Mouse (Mus musculus) hindbrain, embryonic 16.5 days (tissue): Measurements from ENCODE around the gene Nid2. TPM values are rescaled to one million over a fixed set of nuclear protein-coding genes. Genes with fewer than 3 reads are reported as not detected.

ENCODE experiments used
- ATAC-seq: fragments of 200-750 bp; cut with Nextera tagmentation; 2 replicates; pipeline ENCODE4 v1.8.0; 2017; ENCODE audit warnings: moderate TSS enrichment, moderate library complexity
- H3K27ac ChIP-seq: fragments of 300-500 bp; sonication (generic); 2 replicates; pipeline ENCODE4 v1.5.1; 2014; ENCODE audit warnings: low read depth, mild to moderate bottlenecking, control low read depth, low read length, moderate library complexity
- H3K27me3 ChIP-seq: fragments of 300-500 bp; sonication (generic); replicated peaks from 2 replicates; pipeline ENCODE4 v1.6.1; 2014; ENCODE audit warnings: low read length; ENCODE audit not compliant: control insufficient read depth, insufficient read depth
- H3K36me3 ChIP-seq: fragments of 300-500 bp; sonication (generic); 2 replicates; pipeline ENCODE4 v1.6.1; 2014; ENCODE audit warnings: mild to moderate bottlenecking, low read length, moderate library complexity, mixed read lengths; ENCODE audit not compliant: control insufficient read depth, insufficient read depth
- H3K4me1 ChIP-seq: fragments of 300-500 bp; sonication (generic); 2 replicates; pipeline ENCODE4 v1.6.1; 2014; ENCODE audit warnings: low read depth, low read length; ENCODE audit not compliant: control insufficient read depth, insufficient read depth
- H3K4me2 ChIP-seq: fragments of 300-500 bp; sonication (generic); 2 replicates; pipeline ENCODE4 v1.6.1; 2014; ENCODE audit warnings: mild to moderate bottlenecking, low read length, control low read depth, moderate library complexity
- H3K4me3 ChIP-seq: fragments of 300-500 bp; sonication (generic); 2 replicates; pipeline ENCODE4 v1.5.1; 2014; ENCODE audit warnings: mild to moderate bottlenecking, low read length, control low read depth, moderate library complexity
- H3K9ac ChIP-seq: fragments of 300-500 bp; sonication (generic); 2 replicates; pipeline ENCODE4 v1.6.1; 2014; ENCODE audit warnings: low read depth, mild to moderate bottlenecking, control low read depth, low read length, moderate library complexity
- H3K9me3 ChIP-seq: fragments of 300-500 bp; sonication (generic); 2 replicates; pipeline ENCODE4 v1.6.1; 2014; ENCODE audit warnings: mild to moderate bottlenecking, low read length, moderate library complexity; ENCODE audit not compliant: control insufficient read depth
- WGBS: fragments of 180-500 bp; shearing (Covaris S2); extraction: QIAGEN DNeasy Blood & Tissue Kit; methylation state at CpG from one replicate; pipeline ENCODE4 v1.1.7; 2014; 5-methylcytosine and 5-hydroxymethylcytosine counted together
- polyA plus RNA-seq: library from polyadenylated mRNA; unstranded; fragments of >200 nt; fragmentation: Nextera tagmentation; extraction: Ambion mirVana; gene quantifications from 2 replicates; pipeline ENCODE4 v1.2.1, GENCODE M21; 2015

Gene Nid2
- polyA plus RNA-seq, 1 experiment from 2014 or later: 33.7 TPM

GRCm38 (mm10) chr14:19719077-19719476 is 32.0 kb upstream of the Nid2 start:
- ATAC-seq: no peak
- Histone ChIP-seq H3K4me2 (no peak overlapping the region), H3K9me3 (no peaks in the 10 kb centered on the region), H3K36me3 (no peaks in the 10 kb centered on the region), H3K27ac (no peak overlapping the region), H3K4me3 (no peak overlapping the region), H3K27me3 (no peaks in the 10 kb centered on the region), H3K4me1 (no peaks in the 10 kb centered on the region), H3K9ac (no peak overlapping the region)
- 42% methylated on average over 3 of the region's 3 CpGs for WGBS

- no peaks in the 10 kb centered on the region for H3K9me3 ChIP-seq
- H3K4me1 ChIP-seq: no peaks in the 10 kb centered on the region
- H3K36me3 ChIP-seq: no peaks in the 10 kb centered on the region
- no peak overlapping the region for H3K9ac ChIP-seq
- no peak overlapping the region for H3K27ac ChIP-seq
- ATAC-seq: no peak
- no peak overlapping the region for H3K4me3 ChIP-seq
- no peaks in the 10 kb centered on the region for H3K27me3 ChIP-seq
- WGBS: 45% methylated on average over 2 of the region's 2 CpGs
- no peak overlapping the region for H3K4me2 ChIP-seq
These were observed 30.9 kb upstream of the Nid2 start for GRCm38 (mm10) chr14:19720044-19720611.

- no peaks in the 10 kb centered on the region for H3K9me3 ChIP-seq
- ATAC-seq: no peak
- H3K27ac ChIP-seq: no peak overlapping the region
- H3K27me3 ChIP-seq: no peaks in the 10 kb centered on the region
- H3K4me3 ChIP-seq: no peak overlapping the region
- H3K9ac ChIP-seq: no peak overlapping the region
- no peaks in the 10 kb centered on the region for H3K4me1 ChIP-seq
- WGBS: 68% methylated on average over 5 of the region's 5 CpGs
- no peaks in the 10 kb centered on the region for H3K36me3 ChIP-seq
- H3K4me2 ChIP-seq: no peak overlapping the region
These were observed 22.8 kb upstream of the Nid2 start for GRCm38 (mm10) chr14:19728278-19728677.

GRCm38 (mm10) chr14:19728737-19729136 is 22.3 kb upstream of the Nid2 start:
- Histone ChIP-seq H3K27ac (no peak overlapping the region), H3K4me2 (no peak overlapping the region), H3K9me3 (no peaks in the 10 kb centered on the region), H3K36me3 (no peaks in the 10 kb centered on the region), H3K27me3 (no peaks in the 10 kb centered on the region), H3K4me3 (no peak overlapping the region), H3K9ac (no peak overlapping the region), H3K4me1 (no peaks in the 10 kb centered on the region)
- 73% methylated on average over 7 of the region's 7 CpGs for WGBS
- peak; percentile 79 for ATAC-seq

GRCm38 (mm10) chr14:19732097-19732496 is 19.0 kb upstream of the Nid2 start:
- ATAC-seq: no peak
- H3K9me3 ChIP-seq: no peaks in the 10 kb centered on the region
- H3K4me2 ChIP-seq: no peak overlapping the region
- H3K27ac ChIP-seq: no peak overlapping the region
- no peak overlapping the region for H3K4me3 ChIP-seq
- no peak overlapping the region for H3K9ac ChIP-seq
- no peaks in the 10 kb centered on the region for H3K36me3 ChIP-seq
- H3K4me1 ChIP-seq: peaks cover 3% of the 10 kb centered on the region
- H3K27me3 ChIP-seq: no peaks in the 10 kb centered on the region
- WGBS: 83% methylated on average over 2 of the region's 2 CpGs

GRCm38 (mm10) chr14:19733490-19734282 is 17.4 kb upstream of the Nid2 start:
- H3K4me3 ChIP-seq: no peak overlapping the region
- H3K27me3 ChIP-seq: no peaks in the 10 kb centered on the region
- no peak for ATAC-seq
- H3K9ac ChIP-seq: no peak overlapping the region
- H3K4me1 ChIP-seq: peaks cover 3% of the 10 kb centered on the region
- H3K9me3 ChIP-seq: no peaks in the 10 kb centered on the region
- 34% methylated on average over 4 of the region's 4 CpGs for WGBS
- H3K27ac ChIP-seq: no peak overlapping the region
- no peaks in the 10 kb centered on the region for H3K36me3 ChIP-seq
- no peak overlapping the region for H3K4me2 ChIP-seq

- H3K4me3 ChIP-seq: no peak overlapping the region
- H3K27ac ChIP-seq: no peak overlapping the region
- no peak overlapping the region; the same call in 1 of the 2 replicates for H3K9ac ChIP-seq
- no peaks in the 10 kb centered on the region for H3K27me3 ChIP-seq
- H3K4me2 ChIP-seq: no peak overlapping the region
- no peaks in the 10 kb centered on the region for H3K36me3 ChIP-seq
- peaks cover 3% of the 10 kb centered on the region for H3K4me1 ChIP-seq
- no peaks in the 10 kb centered on the region for H3K9me3 ChIP-seq
- 0 out of 2 replicates have a peak, but pooled peaks have one; percentile 44 for ATAC-seq
- 24% methylated on average over 6 of the region's 6 CpGs for WGBS
These were observed 15.8 kb upstream of the Nid2 start for GRCm38 (mm10) chr14:19735303-19735702.

- H3K27me3 ChIP-seq: no peaks in the 10 kb centered on the region
- H3K36me3 ChIP-seq: no peaks in the 10 kb centered on the region
- H3K27ac ChIP-seq: peak overlapping the region; percentile 64; the same call in 1 of the 2 replicates
These were observed 13.5 kb upstream of the Nid2 start for GRCm38 (mm10) chr14:19737568-19737967.

GRCm38 (mm10) chr14:19738094-19738843 is 12.8 kb upstream of the Nid2 start:
- H3K4me1 ChIP-seq: peaks cover 3% of the 10 kb centered on the region
- peak; percentile 43; the same call in 1 of the 2 replicates for ATAC-seq
- H3K27ac ChIP-seq: peak overlapping the region; percentile 64; the same call in 1 of the 2 replicates
- WGBS: 34% methylated on average over 5 of the region's 5 CpGs
- no peaks in the 10 kb centered on the region for H3K27me3 ChIP-seq
- H3K4me2 ChIP-seq: no peak overlapping the region
- no peaks in the 10 kb centered on the region for H3K9me3 ChIP-seq
- H3K36me3 ChIP-seq: no peaks in the 10 kb centered on the region
- peak overlapping the region; percentile 17; the same call in 1 of the 2 replicates for H3K9ac ChIP-seq
- no peak overlapping the region for H3K4me3 ChIP-seq

More at GRCm38 (mm10) chr14:19737568-19737967, 13.5 kb upstream of the Nid2 start:
- no peak overlapping the region for H3K4me2 ChIP-seq
- no peak overlapping the region for H3K9ac ChIP-seq
- H3K9me3 ChIP-seq: no peaks in the 10 kb centered on the region
- ATAC-seq: no peak
- H3K4me3 ChIP-seq: no peak overlapping the region
- H3K4me1 ChIP-seq: peaks cover 3% of the 10 kb centered on the region
